Mouse (Mus musculus) embryonic facial prominence, embryonic 11.5 days (tissue): ENCODE measurements around the gene Gsto1. TPM values are rescaled to one million over a fixed set of nuclear protein-coding genes. Genes with fewer than 3 reads are reported as not detected.

Experiments
- ATAC-seq: fragments of 200-750 bp; cut with Nextera tagmentation; replicated peaks from 2 replicates; pipeline ENCODE4 v1.8.0; 2017; ENCODE audit warnings: low read depth; ENCODE audit not compliant: insufficient number of reproducible peaks, low FRiP score, low TSS enrichment
- DNase-seq: peaks from one replicate; pipeline ENCODE4 v3.0.0-alpha.2; 2015; ENCODE audit warnings: low spot score
- H3K27ac ChIP-seq: fragments of 300-500 bp; sonication (generic); replicated peaks from 2 replicates; pipeline ENCODE4 v1.5.1; 2014; ENCODE audit warnings: mild to moderate bottlenecking, low read depth, low read length, control low read depth
- H3K27me3 ChIP-seq: fragments of 300-500 bp; sonication (generic); 2 replicates; pipeline ENCODE4 v1.6.1; 2014; ENCODE audit warnings: mild to moderate bottlenecking, low read length, moderate library complexity, mixed read lengths; ENCODE audit not compliant: control insufficient read depth, insufficient read depth
- H3K36me3 ChIP-seq: fragments of 300-500 bp; sonication (generic); replicated peaks from 2 replicates; pipeline ENCODE4 v1.6.1; 2014; ENCODE audit warnings: low read depth, mild to moderate bottlenecking, low read length, moderate library complexity, mixed read lengths; ENCODE audit not compliant: control insufficient read depth, insufficient read depth
- H3K4me1 ChIP-seq: fragments of 300-500 bp; sonication (generic); 2 replicates; pipeline ENCODE4 v1.6.1; 2014; ENCODE audit warnings: low read length, mixed read lengths; ENCODE audit not compliant: control insufficient read depth, insufficient read depth
- H3K4me2 ChIP-seq: fragments of 300-500 bp; sonication (generic); 2 replicates; pipeline ENCODE4 v1.6.1; 2014; ENCODE audit warnings: low read depth, mild to moderate bottlenecking, control low read depth, low read length, moderate library complexity
- H3K4me3 ChIP-seq: fragments of 300-500 bp; sonication (generic); 2 replicates; pipeline ENCODE4 v1.5.1; 2014; ENCODE audit warnings: low read depth, low read length, control low read depth
- H3K9ac ChIP-seq: fragments of 300-500 bp; sonication (generic); replicated peaks from 2 replicates; pipeline ENCODE4 v1.6.1; 2014; ENCODE audit warnings: mild to moderate bottlenecking, control low read depth, low read length
- H3K9me3 ChIP-seq: fragments of 300-500 bp; sonication (generic); replicated peaks from 2 replicates; pipeline ENCODE4 v1.6.1; 2016; ENCODE audit warnings: mild to moderate bottlenecking, low read length, inconsistent platforms, mixed read lengths; ENCODE audit not compliant: control insufficient read depth
- WGBS: fragments of 180-500 bp; shearing (Covaris S2); extraction: QIAGEN DNeasy Blood & Tissue Kit; methylation state at CpG from one replicate; pipeline ENCODE4 v1.1.7; 2014; 5-methylcytosine and 5-hydroxymethylcytosine counted together
- polyA plus RNA-seq: library from polyadenylated mRNA; unstranded; fragments of >200 nt; fragmentation: Nextera tagmentation; extraction: Ambion mirVana; gene quantifications from 2 replicates; pipeline ENCODE4 v1.2.1, GENCODE M21; 2014

Gsto1 gene
- polyA plus RNA-seq, 1 experiment from 2014 or later: 196 TPM

GRCm38 (mm10) chr19:47824026-47824425, 30.7 kb upstream of the Gsto1 start:
- ATAC-seq: no peak
- Histone ChIP-seq H3K4me1 (no peaks in the 10 kb centered on the region), H3K4me2 (no peak overlapping the region), H3K4me3 (no peak overlapping the region), H3K27ac (no peak overlapping the region), H3K9me3 (no peaks in the 10 kb centered on the region), H3K9ac (no peak overlapping the region), H3K27me3 (peaks cover 2% of the 10 kb centered on the region; the same call in 1 of the 2 replicates), H3K36me3 (no peaks in the 10 kb centered on the region)
- 78% methylated on average over 5 of the region's 5 CpGs for WGBS
- DNase-seq: no peak

DNA sequence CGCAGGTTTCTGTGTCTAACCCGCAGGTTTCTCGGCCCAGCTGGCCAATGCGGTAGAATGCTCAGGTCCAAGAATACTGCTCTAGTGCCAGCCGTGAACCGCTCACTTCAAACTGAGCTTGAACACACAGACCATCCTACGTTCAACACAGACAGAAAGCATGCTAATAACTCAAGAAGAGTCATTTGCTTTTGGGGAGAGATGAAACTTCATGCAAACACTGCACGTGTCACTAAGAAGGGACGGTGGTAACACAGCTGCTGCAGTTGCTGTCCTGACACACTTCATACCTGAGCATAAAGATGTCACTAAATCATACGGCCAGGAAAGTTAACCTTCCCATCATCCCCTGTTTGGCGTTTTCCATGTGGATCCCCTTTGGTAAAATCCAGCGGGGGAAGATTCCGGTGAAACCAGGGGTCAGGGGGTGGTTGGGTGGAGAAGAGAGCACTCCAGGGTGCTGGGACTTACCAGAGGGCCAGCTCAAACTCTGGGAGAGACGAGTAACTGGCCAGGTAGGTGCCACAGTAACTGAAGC, 24.8 kb upstream of the Gsto1 start:
- 82% methylated on average over 14 of the region's 14 CpGs for WGBS
- no peaks in the 10 kb centered on the region for H3K4me1 ChIP-seq
- no peak overlapping the region for H3K4me2 ChIP-seq
- ATAC-seq (no peak), DNase-seq (no peak)
- no peak overlapping the region for H3K9ac ChIP-seq
- H3K27ac ChIP-seq: no peak overlapping the region
- H3K27me3 ChIP-seq: no peaks in the 10 kb centered on the region
- H3K4me3 ChIP-seq: no peak overlapping the region
- no peaks in the 10 kb centered on the region for H3K9me3 ChIP-seq
- H3K36me3 ChIP-seq: no peaks in the 10 kb centered on the region

- no peaks in the 10 kb centered on the region for H3K9me3 ChIP-seq
- no peaks in the 10 kb centered on the region for H3K4me1 ChIP-seq
- no peak overlapping the region for H3K9ac ChIP-seq
- no peaks in the 10 kb centered on the region for H3K36me3 ChIP-seq
- no peak for ATAC-seq
- no peak overlapping the region for H3K27ac ChIP-seq
- DNase-seq: no peak
- 95% methylated on average over 8 of the region's 8 CpGs for WGBS
- no peak overlapping the region for H3K4me3 ChIP-seq
- no peaks in the 10 kb centered on the region for H3K27me3 ChIP-seq
- no peak overlapping the region for H3K4me2 ChIP-seq
Observed at GRCm38 (mm10) chr19:47831111-47831510, 23.7 kb upstream of the Gsto1 start.

GRCm38 (mm10) chr19:47832316-47832715, 22.5 kb upstream of the Gsto1 start:
- ATAC-seq: no peak
- DNase-seq: no peak
- Histone ChIP-seq H3K27me3 (no peaks in the 10 kb centered on the region; the same call in 1 of the 2 replicates), H3K4me3 (no peak overlapping the region), H3K27ac (no peak overlapping the region), H3K9ac (no peak overlapping the region), H3K36me3 (no peaks in the 10 kb centered on the region), H3K9me3 (no peaks in the 10 kb centered on the region), H3K4me1 (no peaks in the 10 kb centered on the region), H3K4me2 (no peak overlapping the region)
- WGBS: 87% methylated on average over 16 of the region's 16 CpGs

- Histone ChIP-seq H3K9ac (no peak overlapping the region), H3K27ac (no peak overlapping the region), H3K4me3 (no peak overlapping the region), H3K27me3 (no peaks in the 10 kb centered on the region; the same call in 1 of the 2 replicates), H3K36me3 (no peaks in the 10 kb centered on the region), H3K9me3 (no peaks in the 10 kb centered on the region), H3K4me1 (no peaks in the 10 kb centered on the region), H3K4me2 (no peak overlapping the region)
- ATAC-seq (no peak), DNase-seq (no peak)
- WGBS: 91% methylated on average over 5 of the region's 5 CpGs
Observed at GRCm38 (mm10) chr19:47834614-47835013, 20.2 kb upstream of the Gsto1 start.

- no peaks in the 10 kb centered on the region for H3K9me3 ChIP-seq
- no peak overlapping the region for H3K4me2 ChIP-seq
- no peak overlapping the region for H3K9ac ChIP-seq
- H3K4me1 ChIP-seq: no peaks in the 10 kb centered on the region
- ATAC-seq: no peak
- no peaks in the 10 kb centered on the region for H3K36me3 ChIP-seq
- WGBS: 88% methylated on average over 7 of the region's 7 CpGs
- no peaks in the 10 kb centered on the region; the same call in 1 of the 2 replicates for H3K27me3 ChIP-seq
- no peak overlapping the region for H3K4me3 ChIP-seq
- no peak for DNase-seq
- no peak overlapping the region for H3K27ac ChIP-seq
Observed at GRCm38 (mm10) chr19:47835776-47836175, 19.0 kb upstream of the Gsto1 start.

GRCm38 (mm10) chr19:47836701-47837526, 17.9 kb upstream of the Gsto1 start:
- 3% methylated on average over 48 of the region's 49 CpGs for WGBS
- Histone ChIP-seq H3K27ac (no peak overlapping the region), H3K9ac (peak overlapping the region; percentile 46), H3K9me3 (no peaks in the 10 kb centered on the region), H3K27me3 (no peaks in the 10 kb centered on the region; the same call in 1 of the 2 replicates), H3K4me2 (peak overlapping the region; percentile 88), H3K4me1 (no peaks in the 10 kb centered on the region), H3K36me3 (no peaks in the 10 kb centered on the region), H3K4me3 (peak overlapping the region; percentile 48)
- DNase-seq (peak; percentile 86), ATAC-seq (peak; percentile 88)

DNA sequence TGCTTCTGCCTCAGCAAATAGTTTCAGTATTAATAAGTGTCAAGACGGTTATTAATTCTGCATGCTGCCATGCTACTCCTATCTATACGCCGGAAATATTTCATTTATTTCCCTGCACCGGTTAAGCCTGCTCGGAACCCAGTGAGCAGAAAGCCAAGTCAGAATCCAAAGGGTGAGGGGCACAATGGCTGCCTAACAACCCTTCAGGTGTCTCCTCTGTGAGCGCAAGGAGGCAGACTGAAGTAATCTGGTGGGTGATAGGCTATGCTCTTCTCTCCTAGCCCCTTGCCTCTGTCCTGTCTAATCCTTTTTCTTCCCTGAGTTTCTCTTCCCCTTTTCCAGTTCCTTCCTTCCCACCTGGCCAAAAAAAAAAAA, 17.3 kb upstream of the Gsto1 start:
- H3K27ac ChIP-seq: no peak overlapping the region
- ATAC-seq: 0 out of 2 replicates have a peak, but pooled peaks have one; percentile 17
- no peak for DNase-seq

More for the DNA sequence above, 17.3 kb upstream of the Gsto1 start:
- WGBS: 1% methylated on average over 6 of the region's 6 CpGs
- H3K27me3 ChIP-seq: no peaks in the 10 kb centered on the region; the same call in 1 of the 2 replicates
- H3K9me3 ChIP-seq: no peaks in the 10 kb centered on the region
- H3K9ac ChIP-seq: peak overlapping the region; percentile 46
- peak overlapping the region; percentile 48 for H3K4me3 ChIP-seq
- no peaks in the 10 kb centered on the region for H3K36me3 ChIP-seq
- H3K4me2 ChIP-seq: peak overlapping the region; percentile 88
- H3K4me1 ChIP-seq: no peaks in the 10 kb centered on the region
